Comparison of ENCODE assay signal across 1 mouse cellular context in the genomic region with DNA sequence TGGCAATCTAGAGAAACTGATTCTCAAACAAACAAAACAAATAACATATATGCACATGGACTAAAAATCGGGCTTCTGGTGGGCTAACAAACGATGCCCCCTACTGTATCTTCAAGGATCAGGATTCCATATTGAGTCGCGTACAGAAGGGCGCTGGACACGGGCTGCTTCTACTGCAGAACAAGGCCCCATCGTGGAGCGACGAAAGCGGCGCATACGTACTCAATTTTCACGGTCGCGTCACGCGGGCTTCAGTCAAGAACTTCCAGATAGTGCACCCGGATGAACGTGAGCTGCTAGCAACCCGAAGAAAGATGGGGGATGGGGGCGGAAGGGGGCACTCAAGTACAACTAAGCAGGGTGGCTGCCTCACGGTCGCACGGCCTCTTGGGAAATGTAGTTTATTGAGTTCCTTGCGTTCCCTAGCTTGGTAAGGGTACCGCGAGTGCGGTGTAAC.
TF ChIP-seq lines count a peak whose summit lies in the region.

No protein-coding gene starts in this region.

TF ChIP-seq in CH12.LX, 34 proteins besides CTCF, POLR2A, EP300 and RAD21 (continued from another document):
- TF ChIP-seq HCFC1 (IDR thresholded peaks at IDR 0.05; ENCODE audit: low read depth, low read length) (peak; percentile 94), MEF2A (IDR thresholded peaks at IDR 0.05; ENCODE audit: borderline replicate concordance, low read depth, low read length) (no peak), CHD2 (IDR thresholded peaks at IDR 0.05; ENCODE audit: low read length) (0 out of 2 replicates have a peak, but pooled peaks have one; percentile 28), MAZ (IDR thresholded peaks at IDR 0.05; ENCODE audit: low read depth, low read length) (0 out of 2 replicates have a peak, but pooled peaks have one; percentile 24), SMC3 (IDR thresholded peaks at IDR 0.05; ENCODE audit: low read depth, low read length) (no peak), E2F4 (IDR thresholded peaks at IDR 0.05; ENCODE audit: insufficient replicate concordance, low read depth, low read length) (no peak), ELF1 (IDR thresholded peaks at IDR 0.05; ENCODE audit: low read depth, low read length) (peak; percentile 71; the same call in 1 of the 2 replicates), BHLHE40 (IDR thresholded peaks at IDR 0.05; ENCODE audit: low read depth, low read length) (peak; percentile 73), KAT2A (IDR thresholded peaks at IDR 0.05; ENCODE audit: insufficient replicate concordance, low read length) (peak; percentile 82; the same call in 1 of the 2 replicates), USF1 (IDR thresholded peaks at IDR 0.05; ENCODE audit: low read depth, low read length) (no peak), ZKSCAN1 (IDR thresholded peaks at IDR 0.05; ENCODE audit: borderline replicate concordance, low read depth, low read length) (no peak)
TF ChIP-seq in CH12.LX: peak in this region for 8.
